10 mouse cellular contexts compared by ENCODE assay signal in genomic region chr6:89304375-89305058, GRCm38 (mm10). TPM values are rescaled to one million over a fixed set of nuclear protein-coding genes. Genes with fewer than 3 reads are reported as not detected.
DNase-seq lines count a peak whose midpoint lies in the region.
"Had no signal": no experiment of that assay in that cellular context is flagged by ENCODE, and none has a peak within 500 bp of the region (broad histone marks: within the 10 kb centered on the region; RNA-seq: fewer than 3 reads in every experiment).

No protein-coding gene starts in this region.

- peak; percentile 48 for DNase-seq in adrenal gland, postnatal 14 days
- DNase-seq in adrenal gland, postnatal 4 days (ENCODE audit: low spot score in 2 of 2): no peak
- peak; percentile 38 for DNase-seq in left cerebral cortex, adult 11 months (ENCODE audit: low spot score)
- no peak for DNase-seq in left cerebral cortex, postnatal 4 days
- peak; percentile 83 for DNase-seq in brain, adult 2 months (ENCODE audit: low read depth, low spot score)
- peak; percentile 64 to 80 for DNase-seq in left cerebral cortex, postnatal 25 days (ENCODE audit: low spot score in 2 of 2)
- no peak for DNase-seq in lung, postnatal 10 days
- DNase-seq in adipocyte (ENCODE audit: low spot score): no peak
- DNase-seq: cerebellum, adult 9-11 months; kidney, postnatal 25 days had no signal

- intact Hi-C loops in left cerebral cortex, postnatal 4 days (cut with DNase I): no loop called here
- intact Hi-C loops in left cerebral cortex, postnatal 25 days (cut with DNase I): no loop called here

RNA-seq across cellular contexts. Expression of gene Plxna1, which starts 57.9 kb away (rescaled TPM):
- total RNA-seq in adrenal gland, postnatal 14 days (2021): 60.2 and 68.8 TPM in 2 replicates
- total RNA-seq in adrenal gland, postnatal 4 days (2021): 10 to 100 TPM; 67.4 to 77.6 TPM
- 100 to 1,000 TPM; 188 to 193 TPM for total RNA-seq in left cerebral cortex, postnatal 4 days (2021)
- 10 to 100 TPM; 59.4 to 74.6 TPM for total RNA-seq in left cerebral cortex, postnatal 25 days (2021)

Comparison
In these comparisons a context has a peak if more than half of its experiments do, and no peak if none do; other contexts are left out.
1. DNase-seq: peak in adrenal gland, postnatal 14 days (single experiment), left cerebral cortex, adult 11 months (single experiment), brain, adult 2 months (single experiment) and left cerebral cortex, postnatal 25 days (2 of 2); none in adrenal gland, postnatal 4 days (0 of 2), left cerebral cortex, postnatal 4 days (single experiment), lung, postnatal 10 days (single experiment) and adipocyte (single experiment).